Mouse (Mus musculus): ENCODE measurements around the gene Wdr43. TPM values are rescaled to one million over a fixed set of nuclear protein-coding genes. Genes with fewer than 3 reads are reported as not detected.
A peak's percentile ranks its signal among the peaks of the same experiment; 100 is the strongest.

The Wdr43 gene
- polyA plus RNA-seq, 1 experiment from 2014 or later, result 89.5 TPM

DNA sequence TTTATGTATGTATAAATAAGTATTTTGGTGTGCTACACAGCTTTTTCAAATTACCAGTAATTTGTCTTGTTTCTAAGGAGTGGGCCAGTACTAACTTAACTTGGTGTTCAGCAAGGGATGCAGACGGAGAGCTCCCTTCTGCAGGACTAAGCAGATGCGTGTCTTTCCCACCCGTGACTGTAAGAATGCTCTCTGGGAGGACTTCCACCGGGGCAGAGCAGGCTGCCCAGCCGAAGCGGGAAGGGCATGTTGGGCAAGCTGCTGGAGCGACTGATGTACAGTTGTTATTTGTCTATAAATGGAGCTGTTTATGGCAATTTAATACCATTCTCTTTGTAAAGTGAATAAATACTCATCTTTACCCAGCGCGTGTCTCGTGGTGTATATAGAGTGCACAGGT is 43.0 kb downstream of the Wdr43 start:
- Histone ChIP-seq H3K9me3 (ENCODE audit: low read length) (no peaks in the 10 kb centered on the region), H3K27me3 (ENCODE audit: insufficient read depth, low read length) (no peaks in the 10 kb centered on the region), H3K4me2 (replicated peaks; ENCODE audit: low read depth, low read length) (no peak overlapping the region), H3K4me1 (ENCODE audit: insufficient read depth, low read length) (peaks cover 6% of the 10 kb centered on the region; the same call in 1 of the 2 replicates), H3K4me3 (ENCODE audit: low read length) (no peak overlapping the region), H3K36me3 (ENCODE audit: insufficient read depth, low read length) (peaks cover 33% of the 10 kb centered on the region), H3K9ac (replicated peaks; ENCODE audit: low read length) (no peak overlapping the region), H3K27ac (ENCODE audit: low read length) (no peak overlapping the region)
- 93% methylated on average over 10 of the region's 10 CpGs for WGBS
- no peak for ATAC-seq (ENCODE audit: low FRiP score, low TSS enrichment)

DNA sequence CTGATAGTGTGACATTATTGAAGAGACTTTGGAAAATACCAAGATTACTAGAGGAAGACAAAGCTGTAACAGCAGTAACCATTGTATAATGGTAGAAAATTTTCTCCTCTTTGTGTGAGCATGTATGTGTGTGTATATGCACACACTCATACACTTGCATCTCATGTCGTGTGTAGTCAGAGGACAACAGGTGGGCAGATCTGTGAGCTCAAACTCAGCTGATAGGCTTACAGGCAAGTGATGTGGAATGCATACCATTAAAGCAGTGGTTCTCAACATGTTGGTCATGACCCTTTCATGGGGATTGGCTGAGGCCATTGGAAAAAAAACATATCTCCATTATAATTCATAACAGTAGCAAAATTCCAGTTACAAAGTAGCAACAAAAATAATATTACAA is 44.7 kb downstream of the Wdr43 start:
- no peak for ATAC-seq (ENCODE audit: low FRiP score, low TSS enrichment)
- no peak overlapping the region for H3K9ac ChIP-seq (replicated peaks; ENCODE audit: low read length)
- H3K27ac ChIP-seq (ENCODE audit: low read length), result no peak overlapping the region
- no peaks in the 10 kb centered on the region for H3K9me3 ChIP-seq (ENCODE audit: low read length)
- peaks cover 23% of the 10 kb centered on the region for H3K36me3 ChIP-seq (ENCODE audit: insufficient read depth, low read length)
- H3K4me1 ChIP-seq (ENCODE audit: insufficient read depth, low read length), result peaks cover 6% of the 10 kb centered on the region; the same call in 1 of the 2 replicates
- no peak overlapping the region for H3K4me3 ChIP-seq (ENCODE audit: low read length)
- no peaks in the 10 kb centered on the region for H3K27me3 ChIP-seq (ENCODE audit: insufficient read depth, low read length)
- H3K4me2 ChIP-seq (replicated peaks; ENCODE audit: low read depth, low read length), result no peak overlapping the region
- WGBS, result 68% methylated on average over 1 of the region's 1 CpGs

DNA sequence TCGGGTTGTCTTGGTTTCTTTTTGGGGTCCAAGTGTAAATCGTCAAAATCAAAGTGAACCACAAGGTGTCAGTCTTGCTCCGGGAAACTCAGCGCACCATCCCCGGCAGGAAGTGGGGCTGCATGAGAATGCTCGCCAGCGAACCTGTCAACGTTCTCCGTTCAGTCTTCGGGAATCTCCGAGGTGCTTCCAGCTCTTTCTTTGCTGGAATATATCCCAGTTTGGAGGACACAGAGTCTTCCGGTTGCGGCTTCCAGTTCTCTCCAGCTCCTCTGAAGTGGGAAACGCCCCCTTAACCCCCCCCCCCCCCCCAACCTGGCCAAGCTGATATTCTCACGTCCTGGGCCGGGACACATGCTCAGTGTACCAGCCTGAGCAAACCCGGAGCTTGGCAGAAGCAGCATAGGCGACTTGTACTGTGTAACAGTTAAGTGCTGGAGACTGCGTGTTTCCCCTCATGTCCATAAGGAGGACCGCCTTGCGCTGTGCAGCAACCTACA is 47.1 kb downstream of the Wdr43 start:
- peak overlapping the region; percentile 45 for H3K4me3 ChIP-seq (ENCODE audit: low read length)
- peak; percentile 83 for ATAC-seq (ENCODE audit: low FRiP score, low TSS enrichment)
- peaks cover 6% of the 10 kb centered on the region; the same call in 1 of the 2 replicates for H3K4me1 ChIP-seq (ENCODE audit: insufficient read depth, low read length)
- peak overlapping the region; percentile 77 for H3K4me2 ChIP-seq (replicated peaks; ENCODE audit: low read depth, low read length)
- H3K27ac ChIP-seq (ENCODE audit: low read length), result no peak overlapping the region
- H3K9me3 ChIP-seq (ENCODE audit: low read length), result no peaks in the 10 kb centered on the region
- WGBS, result 8% methylated on average over 21 of the region's 21 CpGs
- no peaks in the 10 kb centered on the region for H3K27me3 ChIP-seq (ENCODE audit: insufficient read depth, low read length)
- peak overlapping the region; percentile 59 for H3K9ac ChIP-seq (replicated peaks; ENCODE audit: low read length)
- peaks cover 8% of the 10 kb centered on the region for H3K36me3 ChIP-seq (ENCODE audit: insufficient read depth, low read length)

DNA sequence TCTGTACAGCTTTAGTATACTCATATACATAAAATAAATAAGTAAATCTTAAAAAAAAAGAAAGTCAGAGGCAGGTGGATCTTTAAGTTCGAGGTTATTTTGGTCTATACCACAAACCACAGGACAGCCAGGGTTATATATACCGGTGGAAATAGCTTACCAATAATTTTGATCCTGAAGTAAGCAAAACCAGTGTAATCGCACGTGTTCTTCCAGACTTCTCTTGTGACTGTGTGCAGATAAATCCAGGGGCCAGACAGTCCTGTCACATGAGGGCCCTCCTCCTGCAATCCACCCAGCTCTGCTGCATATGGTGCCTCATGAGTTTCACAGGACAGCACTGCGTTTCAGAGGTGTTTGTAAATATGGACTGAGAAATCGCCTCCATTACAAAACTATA is 47.8 kb downstream of the Wdr43 start:
- Histone ChIP-seq H3K36me3 (ENCODE audit: insufficient read depth, low read length) (peaks cover 4% of the 10 kb centered on the region), H3K27me3 (ENCODE audit: insufficient read depth, low read length) (no peaks in the 10 kb centered on the region), H3K4me1 (ENCODE audit: insufficient read depth, low read length) (peaks cover 6% of the 10 kb centered on the region; the same call in 1 of the 2 replicates), H3K4me2 (replicated peaks; ENCODE audit: low read depth, low read length) (no peak overlapping the region; the same call in 1 of the 2 replicates), H3K9ac (replicated peaks; ENCODE audit: low read length) (no peak overlapping the region), H3K9me3 (ENCODE audit: low read length) (no peaks in the 10 kb centered on the region), H3K27ac (ENCODE audit: low read length) (no peak overlapping the region), H3K4me3 (ENCODE audit: low read length) (no peak overlapping the region)
- no peak for ATAC-seq (ENCODE audit: low FRiP score, low TSS enrichment)
- WGBS, result 76% methylated on average over 6 of the region's 6 CpGs

DNA sequence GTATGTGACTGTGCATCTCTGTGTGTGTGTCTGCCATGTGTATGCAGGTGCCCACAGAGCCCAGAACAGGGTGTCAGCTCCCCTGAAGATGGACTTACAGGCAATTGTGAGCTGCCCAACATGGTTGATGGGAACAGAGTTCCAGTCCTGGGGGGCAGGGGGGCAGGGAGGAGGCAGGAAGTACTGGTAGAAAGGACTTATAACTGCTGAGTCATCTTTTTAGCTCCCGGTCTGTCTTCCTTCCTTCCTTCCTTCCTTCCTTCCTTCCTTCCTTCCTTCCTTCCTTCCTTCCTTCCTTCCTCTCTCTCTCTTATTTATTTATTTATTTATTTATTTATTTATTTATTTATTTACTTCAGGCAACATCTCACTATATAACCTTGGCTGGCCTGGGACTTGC is 48.5 kb downstream of the Wdr43 start:
- Histone ChIP-seq H3K36me3 (ENCODE audit: insufficient read depth, low read length) (no peaks in the 10 kb centered on the region), H3K27me3 (ENCODE audit: insufficient read depth, low read length) (no peaks in the 10 kb centered on the region), H3K9me3 (ENCODE audit: low read length) (no peaks in the 10 kb centered on the region), H3K9ac (replicated peaks; ENCODE audit: low read length) (no peak overlapping the region), H3K27ac (ENCODE audit: low read length) (no peak overlapping the region), H3K4me1 (ENCODE audit: insufficient read depth, low read length) (peaks cover 6% of the 10 kb centered on the region; the same call in 1 of the 2 replicates), H3K4me2 (replicated peaks; ENCODE audit: low read depth, low read length) (no peak overlapping the region), H3K4me3 (ENCODE audit: low read length) (no peak overlapping the region)
- no peak for ATAC-seq (ENCODE audit: low FRiP score, low TSS enrichment)
- 62% methylated on average over 1 of the region's 1 CpGs for WGBS

DNA sequence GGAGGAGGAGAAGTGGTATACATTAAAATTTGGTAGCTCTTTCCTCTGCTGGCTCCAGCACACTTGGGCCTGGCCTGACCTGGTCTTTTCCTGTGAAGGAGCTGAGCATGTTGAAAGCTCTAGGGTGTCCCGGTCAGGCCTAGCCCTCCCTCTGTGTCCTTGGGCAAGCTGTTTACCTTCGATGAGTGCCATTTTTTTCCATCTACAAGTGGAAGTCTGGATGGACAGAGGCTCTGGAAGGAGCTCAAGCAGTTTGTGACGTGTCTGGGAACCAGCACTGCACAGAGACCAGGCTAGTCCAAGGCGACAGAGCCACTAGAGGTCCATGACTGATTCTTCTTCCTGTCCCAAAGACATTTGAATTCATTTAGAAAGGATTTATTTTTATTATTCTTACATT is 49.5 kb downstream of the Wdr43 start:
- Histone ChIP-seq H3K4me3 (ENCODE audit: low read length) (no peak overlapping the region), H3K36me3 (ENCODE audit: insufficient read depth, low read length) (no peaks in the 10 kb centered on the region), H3K27me3 (ENCODE audit: insufficient read depth, low read length) (no peaks in the 10 kb centered on the region), H3K9me3 (ENCODE audit: low read length) (no peaks in the 10 kb centered on the region), H3K9ac (replicated peaks; ENCODE audit: low read length) (no peak overlapping the region), H3K4me2 (replicated peaks; ENCODE audit: low read depth, low read length) (no peak overlapping the region), H3K4me1 (ENCODE audit: insufficient read depth, low read length) (peaks cover 6% of the 10 kb centered on the region; the same call in 1 of the 2 replicates), H3K27ac (ENCODE audit: low read length) (no peak overlapping the region)
- no peak for ATAC-seq (ENCODE audit: low FRiP score, low TSS enrichment)
- 88% methylated on average over 4 of the region's 4 CpGs for WGBS

DNA sequence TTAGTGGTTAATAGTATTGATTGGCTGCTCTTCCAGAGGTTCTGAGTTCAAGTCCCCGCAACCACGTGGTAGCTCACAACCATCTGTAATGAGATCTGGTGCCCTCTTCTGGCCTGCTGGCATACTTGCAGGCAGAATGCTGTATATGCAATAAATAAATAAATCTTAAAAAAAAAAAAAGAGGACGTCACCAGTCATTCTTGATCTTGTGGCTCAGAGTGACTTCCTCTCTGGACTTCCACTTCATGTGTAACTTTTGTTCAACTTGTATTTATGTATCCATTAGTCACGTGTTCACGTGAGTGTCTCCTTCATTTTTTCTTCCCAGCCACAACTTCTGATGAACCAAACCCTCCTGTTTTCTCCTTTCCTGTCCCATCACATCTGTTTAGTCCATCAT is 53.8 kb downstream of the Wdr43 start:
- H3K36me3 ChIP-seq (ENCODE audit: insufficient read depth, low read length), result no peaks in the 10 kb centered on the region
- peaks cover 19% of the 10 kb centered on the region for H3K4me1 ChIP-seq (ENCODE audit: insufficient read depth, low read length)
- ATAC-seq (ENCODE audit: low FRiP score, low TSS enrichment), result no peak
- H3K4me2 ChIP-seq (replicated peaks; ENCODE audit: low read depth, low read length), result no peak overlapping the region
- no peaks in the 10 kb centered on the region for H3K9me3 ChIP-seq (ENCODE audit: low read length)
- H3K9ac ChIP-seq (replicated peaks; ENCODE audit: low read length), result no peak overlapping the region
- no peaks in the 10 kb centered on the region for H3K27me3 ChIP-seq (ENCODE audit: insufficient read depth, low read length)
- 83% methylated on average over 5 of the region's 5 CpGs for WGBS
- H3K4me3 ChIP-seq (ENCODE audit: low read length), result no peak overlapping the region
- H3K27ac ChIP-seq (ENCODE audit: low read length), result no peak overlapping the region

DNA sequence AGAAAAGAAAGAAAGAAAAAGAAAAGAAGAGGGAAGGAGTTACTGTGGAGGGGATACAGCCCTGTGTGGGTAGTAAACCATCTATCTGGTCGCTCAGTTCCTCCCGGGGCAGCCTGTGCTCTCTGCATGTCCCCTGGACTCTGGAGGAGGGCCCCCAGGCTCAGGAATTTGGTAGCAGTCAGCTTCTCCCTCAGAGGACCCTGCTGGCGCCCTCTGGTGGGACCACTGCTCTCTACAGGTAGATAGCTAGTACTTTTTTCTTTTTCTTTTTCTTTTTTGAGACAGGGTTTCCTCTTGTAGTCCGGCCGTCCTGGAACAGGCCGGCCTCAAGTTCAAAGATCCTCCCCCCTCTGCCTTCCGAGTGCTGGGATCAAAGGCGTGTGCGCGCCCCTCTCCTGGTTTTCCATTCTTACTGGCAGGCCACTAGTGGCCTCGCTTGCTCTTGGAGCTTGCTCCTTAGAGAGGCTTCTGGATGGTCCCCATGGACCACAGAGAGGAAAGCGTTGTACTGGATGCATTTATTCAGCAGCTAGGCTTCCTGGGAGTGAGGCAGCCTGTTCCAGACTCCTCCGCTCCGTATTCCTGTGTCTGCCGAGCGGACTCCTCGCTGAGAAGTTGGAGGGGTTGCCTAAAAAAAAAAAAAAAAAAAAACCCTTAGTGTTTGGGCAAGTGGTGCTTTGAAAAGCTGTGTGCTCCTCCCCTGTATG is 56.3 kb downstream of the Wdr43 start:
- H3K4me1 ChIP-seq (ENCODE audit: insufficient read depth, low read length), result peaks cover 19% of the 10 kb centered on the region
- no peak for ATAC-seq (ENCODE audit: low FRiP score, low TSS enrichment)
- H3K27ac ChIP-seq (ENCODE audit: low read length), result no peak overlapping the region
- 59% methylated on average over 17 of the region's 17 CpGs for WGBS
- no peak overlapping the region for H3K9ac ChIP-seq (replicated peaks; ENCODE audit: low read length)
- no peak overlapping the region for H3K4me2 ChIP-seq (replicated peaks; ENCODE audit: low read depth, low read length)
- H3K27me3 ChIP-seq (ENCODE audit: insufficient read depth, low read length), result no peaks in the 10 kb centered on the region
- no peak overlapping the region for H3K4me3 ChIP-seq (ENCODE audit: low read length)
- H3K36me3 ChIP-seq (ENCODE audit: insufficient read depth, low read length), result no peaks in the 10 kb centered on the region
- no peaks in the 10 kb centered on the region for H3K9me3 ChIP-seq (ENCODE audit: low read length)

DNA sequence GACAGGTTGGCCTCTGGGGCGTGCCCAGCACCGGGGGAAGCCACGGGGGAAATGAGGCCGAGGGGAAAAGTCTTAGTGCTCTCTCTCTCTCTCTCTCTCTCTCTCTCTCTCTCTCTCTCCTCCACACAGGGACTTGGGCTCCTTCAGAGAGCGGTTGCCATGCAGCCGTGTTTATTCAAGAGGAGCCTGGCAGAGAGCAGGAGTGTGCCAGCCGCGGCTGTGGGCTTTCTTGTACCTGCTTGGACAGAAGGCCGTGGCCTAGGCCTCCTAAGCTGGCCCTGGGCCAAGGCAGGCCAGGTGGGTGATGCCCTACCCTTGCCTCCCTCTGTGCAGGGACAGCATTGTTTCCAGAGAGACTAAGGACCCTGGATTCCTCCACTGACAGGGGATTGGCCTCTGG is 57.4 kb downstream of the Wdr43 start, which contains the start of gene Togaram2:
Togaram2 (plus strand) TSS at position 170 of the 400 bp plus-strand sequence.
- H3K9ac ChIP-seq (replicated peaks; ENCODE audit: low read length), result no peak within 1 kb of the TSS; the same call in 1 of the 2 replicates
- peak; percentile 49; the same call in 1 of the 2 replicates for ATAC-seq (ENCODE audit: low FRiP score, low TSS enrichment)
- H3K27me3 ChIP-seq (ENCODE audit: insufficient read depth, low read length), result no peaks in the 10 kb centered on the region
- no peak within 1 kb of the TSS for H3K4me3 ChIP-seq (ENCODE audit: low read length)
- 47% methylated on average over 9 of the region's 9 CpGs for whole genome bisulfite sequencing
- no peaks in the 10 kb centered on the region for H3K9me3 ChIP-seq (ENCODE audit: low read length)
- no peak within 1 kb of the TSS for H3K4me2 ChIP-seq (replicated peaks; ENCODE audit: low read depth, low read length)
- H3K27ac ChIP-seq (ENCODE audit: low read length), result no peak within 1 kb of the TSS
- H3K4me1 ChIP-seq (ENCODE audit: insufficient read depth, low read length), result peaks cover 19% of the 10 kb centered on the region
- no peaks in the 10 kb centered on the region for H3K36me3 ChIP-seq (ENCODE audit: insufficient read depth, low read length)

DNA sequence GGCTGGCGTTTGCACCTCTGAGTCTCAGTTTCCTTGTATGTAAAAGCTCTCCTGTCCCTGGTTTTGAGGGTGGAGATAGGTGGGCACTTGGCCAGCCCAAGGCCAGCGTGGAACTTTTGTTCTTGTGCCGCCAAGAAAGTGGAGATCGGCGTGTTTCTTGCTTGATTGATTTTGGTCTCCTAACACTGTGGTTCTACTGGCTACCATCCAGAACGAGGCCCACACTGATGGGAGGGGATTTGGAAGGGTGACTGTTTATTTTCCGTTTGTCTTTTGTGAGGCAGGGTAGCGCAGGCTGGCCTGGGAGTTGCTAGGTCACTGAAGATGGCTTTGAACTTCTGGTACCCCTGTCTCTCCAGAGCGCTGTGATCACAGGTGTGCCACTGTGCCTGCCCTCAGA is 58.2 kb downstream of the Wdr43 start:
- no peak overlapping the region for H3K27ac ChIP-seq (ENCODE audit: low read length)
- no peaks in the 10 kb centered on the region for H3K27me3 ChIP-seq (ENCODE audit: insufficient read depth, low read length)
- H3K9me3 ChIP-seq (ENCODE audit: low read length), result no peaks in the 10 kb centered on the region
- no peak for ATAC-seq (ENCODE audit: low FRiP score, low TSS enrichment)
- no peaks in the 10 kb centered on the region for H3K36me3 ChIP-seq (ENCODE audit: insufficient read depth, low read length)
- 39% methylated on average over 9 of the region's 9 CpGs for WGBS
- H3K9ac ChIP-seq (replicated peaks; ENCODE audit: low read length), result no peak overlapping the region
- H3K4me3 ChIP-seq (ENCODE audit: low read length), result no peak overlapping the region
- H3K4me2 ChIP-seq (replicated peaks; ENCODE audit: low read depth, low read length), result no peak overlapping the region
- H3K4me1 ChIP-seq (ENCODE audit: insufficient read depth, low read length), result peaks cover 19% of the 10 kb centered on the region

Data from kidney, embryonic 16.5 days (tissue).